Mouse (Mus musculus) liver, embryonic 15.5 days (tissue): ENCODE data around the gene Cog4. TPM values are rescaled to one million over a fixed set of nuclear protein-coding genes. Genes with fewer than 3 reads are reported as not detected.
"Not testable (repeated sequence)": the region's sequence is repeated elsewhere in the genome, so short reads cannot be mapped to it uniquely, and the experiment has no call there.

Experiments
- ATAC-seq: fragments of 200-750 bp; cut with Nextera tagmentation; 2 replicates; pipeline ENCODE4 v1.8.0; 2017; ENCODE audit warnings: moderate number of reproducible peaks, mild to moderate bottlenecking, moderate library complexity; ENCODE audit not compliant: insufficient read depth
- H3K27ac ChIP-seq: fragments of 300-500 bp; sonication (generic); replicated peaks from 2 replicates; pipeline ENCODE4 v1.5.1; 2015; ENCODE audit warnings: mild to moderate bottlenecking, inconsistent platforms
- H3K27me3 ChIP-seq: fragments of 300-500 bp; sonication (generic); 2 replicates; pipeline ENCODE4 v1.6.1; 2015; ENCODE audit warnings: mild to moderate bottlenecking, inconsistent platforms
- H3K36me3 ChIP-seq: fragments of 300-500 bp; sonication (generic); replicated peaks from 2 replicates; pipeline ENCODE4 v1.6.1; 2015; ENCODE audit warnings: moderate library complexity, mild to moderate bottlenecking, inconsistent platforms
- H3K4me1 ChIP-seq: fragments of 300-500 bp; sonication (generic); replicated peaks from 2 replicates; pipeline ENCODE4 v1.6.1; 2015; ENCODE audit warnings: inconsistent platforms
- H3K4me2 ChIP-seq: fragments of 300-500 bp; sonication (generic); 2 replicates; pipeline ENCODE4 v1.6.1; 2015; ENCODE audit warnings: moderate library complexity, mild to moderate bottlenecking, inconsistent platforms
- H3K4me3 ChIP-seq: fragments of 300-500 bp; sonication (generic); replicated peaks from 2 replicates; pipeline ENCODE4 v1.5.1; 2015; ENCODE audit warnings: mild to moderate bottlenecking, inconsistent platforms
- H3K9ac ChIP-seq: fragments of 300-500 bp; sonication (generic); 2 replicates; pipeline ENCODE4 v1.6.1; 2015; ENCODE audit warnings: moderate library complexity, mild to moderate bottlenecking, inconsistent platforms
- H3K9me3 ChIP-seq: fragments of 300-500 bp; sonication (generic); replicated peaks from 2 replicates; pipeline ENCODE4 v1.6.1; 2016; ENCODE audit warnings: inconsistent platforms
- WGBS: fragments of 180-500 bp; shearing (Covaris S2); methylation state at CpG from one replicate; pipeline ENCODE4 v1.1.7; 2015; ENCODE audit warnings: mixed read lengths; ENCODE audit not compliant: insufficient replicate concordance; 5-methylcytosine and 5-hydroxymethylcytosine counted together
- polyA plus RNA-seq: library from polyadenylated mRNA; unstranded; fragments of >200 nt; fragmentation: Nextera tagmentation; extraction: Ambion mirVana; gene quantifications from 2 replicates; pipeline ENCODE4 v1.2.1, GENCODE M21; 2015

Cog4 gene
- polyA plus RNA-seq, 1 experiment from 2014 or later, result 28.3 TPM

DNA sequence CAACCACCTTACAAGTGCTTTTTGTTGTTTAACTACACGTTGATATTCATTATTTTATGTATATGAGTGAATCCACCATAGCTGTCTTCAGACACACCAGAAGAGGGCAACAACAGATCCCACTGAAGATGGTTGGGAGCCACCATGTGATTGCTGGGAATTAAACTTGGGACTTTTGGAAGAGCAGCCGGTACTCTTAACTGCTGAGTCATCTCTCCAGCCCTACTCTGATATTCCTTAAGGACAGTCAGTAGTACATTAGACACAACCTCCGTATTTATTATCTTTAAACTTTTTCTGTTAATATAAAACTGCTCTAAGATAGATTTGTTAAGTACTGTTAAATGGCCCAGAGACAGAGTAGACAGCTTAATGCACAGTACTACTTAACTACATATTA lies 14.4 kb upstream of the Cog4 start:
- H3K4me1 ChIP-seq, result no peaks in the 10 kb centered on the region
- no peak overlapping the region for H3K4me3 ChIP-seq
- no peaks in the 10 kb centered on the region for H3K27me3 ChIP-seq
- H3K9ac ChIP-seq, result no peak overlapping the region
- WGBS, result 81% methylated on average over 3 of the region's 3 CpGs
- no peak overlapping the region for H3K4me2 ChIP-seq
- no peaks in the 10 kb centered on the region for H3K9me3 ChIP-seq
- H3K27ac ChIP-seq, result no peak overlapping the region
- H3K36me3 ChIP-seq, result peaks cover 97% of the 10 kb centered on the region
- no peak for ATAC-seq

DNA sequence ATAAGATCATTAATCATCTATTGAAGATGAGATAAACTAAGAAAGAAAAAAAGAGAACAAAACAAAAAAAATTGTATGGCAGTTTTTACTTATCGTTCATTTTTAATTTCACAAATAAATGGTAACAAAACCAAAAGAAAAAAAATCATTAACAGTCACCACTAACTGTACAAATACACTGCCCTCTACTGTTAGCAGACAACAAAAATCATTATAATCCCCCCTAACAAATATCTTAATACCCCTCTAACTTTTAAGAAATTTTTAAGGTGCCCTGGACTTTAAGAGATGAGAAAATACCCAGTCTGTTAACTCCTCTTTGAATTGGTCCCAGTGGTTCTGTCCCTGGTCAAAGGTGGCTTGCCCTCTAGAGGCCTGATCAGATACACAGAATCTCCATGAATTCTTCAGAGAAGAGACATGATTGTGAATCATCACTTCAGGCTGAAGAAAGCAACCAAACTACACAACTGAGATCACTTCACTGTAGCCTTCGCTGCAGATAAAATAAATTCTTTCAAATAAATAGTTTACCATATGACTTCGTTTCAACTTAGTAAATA lies 4.3 kb upstream of the Cog4 start:
- H3K4me1 ChIP-seq, result peaks cover 22% of the 10 kb centered on the region
- peaks cover 75% of the 10 kb centered on the region for H3K36me3 ChIP-seq
- 82% methylated on average over 3 of the region's 3 CpGs for WGBS
- no peaks in the 10 kb centered on the region for H3K27me3 ChIP-seq
- H3K27ac ChIP-seq, result no peak overlapping the region
- no peaks in the 10 kb centered on the region for H3K9me3 ChIP-seq
- H3K4me3 ChIP-seq, result no peak overlapping the region
- H3K9ac ChIP-seq, result no peak overlapping the region
- ATAC-seq, result no peak
- no peak overlapping the region for H3K4me2 ChIP-seq

DNA sequence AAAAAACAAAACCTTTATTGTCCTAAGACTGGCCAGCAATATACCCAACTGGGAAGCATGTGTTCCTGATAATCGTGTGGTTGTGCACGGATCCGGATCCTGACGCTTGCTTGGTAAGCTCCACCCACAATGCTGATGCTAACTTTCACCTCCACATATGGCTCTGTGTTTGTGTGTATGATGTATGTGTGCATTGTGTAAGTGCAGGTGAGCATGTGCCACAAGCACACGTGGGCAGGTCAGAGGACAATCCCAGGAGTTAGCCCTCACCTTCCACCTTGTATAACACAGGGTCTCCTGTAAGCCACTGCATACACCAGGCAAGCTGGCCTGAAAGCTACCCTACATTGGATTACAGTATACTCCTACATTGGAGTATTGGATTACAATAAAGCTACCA lies 3.2 kb upstream of the Cog4 start:
- no peak overlapping the region for H3K4me2 ChIP-seq
- H3K27ac ChIP-seq, result no peak overlapping the region
- no peak overlapping the region for H3K4me3 ChIP-seq
- H3K4me1 ChIP-seq, result peaks cover 30% of the 10 kb centered on the region
- peaks cover 63% of the 10 kb centered on the region for H3K36me3 ChIP-seq
- no peaks in the 10 kb centered on the region for H3K27me3 ChIP-seq
- no peak for ATAC-seq
- 70% methylated on average over 5 of the region's 5 CpGs for WGBS
- H3K9me3 ChIP-seq, result no peaks in the 10 kb centered on the region
- no peak overlapping the region for H3K9ac ChIP-seq

DNA sequence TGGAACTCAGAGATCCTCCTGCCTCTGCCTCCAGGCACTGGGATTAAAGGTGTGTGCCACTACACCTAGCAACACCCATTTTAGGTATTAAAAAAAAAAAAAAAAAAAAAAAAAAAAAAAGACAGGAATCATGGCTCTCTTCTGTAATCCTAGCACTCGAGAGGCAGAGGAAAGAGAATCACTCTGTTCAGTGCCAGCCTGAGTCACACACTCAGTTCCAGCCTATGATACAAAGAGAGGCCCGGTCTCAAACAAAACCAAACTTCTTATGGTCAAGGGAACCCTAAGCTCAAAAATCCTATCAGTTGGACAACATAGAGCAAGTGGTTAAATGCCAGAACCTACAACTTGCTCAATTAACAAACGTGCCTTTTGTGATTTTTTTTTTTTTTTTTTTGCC lies 1.5 kb upstream of the Cog4 start:
- Histone ChIP-seq H3K9me3 (no peaks in the 10 kb centered on the region), H3K4me3 (peak overlapping the region; percentile 80), H3K4me2 (peak overlapping the region; percentile 75), H3K27ac (no peak overlapping the region), H3K36me3 (peaks cover 56% of the 10 kb centered on the region), H3K4me1 (peaks cover 36% of the 10 kb centered on the region), H3K9ac (no peak overlapping the region; the same call in 1 of the 2 replicates), H3K27me3 (no peaks in the 10 kb centered on the region)
- WGBS, result 62% methylated on average over 3 of the region's 3 CpGs
- no peak for ATAC-seq

DNA sequence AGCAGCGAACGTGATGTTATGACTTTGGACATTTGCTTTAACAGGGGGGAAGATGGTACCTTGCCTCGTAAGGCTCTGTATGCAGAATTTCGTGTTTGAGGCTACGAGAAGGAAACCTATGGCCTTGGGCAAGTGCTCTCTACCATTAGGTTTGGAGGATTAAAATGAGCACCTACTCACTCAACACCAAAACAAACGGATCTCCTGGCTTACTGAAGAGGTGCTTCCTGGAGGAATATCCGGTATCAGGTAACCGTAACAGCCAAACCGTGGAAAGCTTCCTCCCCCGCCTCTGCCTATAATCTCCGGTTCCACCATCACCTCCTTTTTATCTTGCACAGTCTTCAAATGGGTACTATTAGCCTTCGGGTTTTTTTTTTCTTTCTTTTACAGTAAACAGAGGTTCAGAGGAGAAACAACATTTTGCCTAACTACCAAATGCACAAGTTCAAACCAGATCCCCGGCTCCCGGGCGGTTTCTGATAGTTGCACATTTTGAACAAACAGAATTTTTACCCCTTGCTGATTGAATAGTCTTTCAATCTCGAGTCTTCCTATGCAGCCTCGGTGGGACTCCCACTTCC lies 487 bp upstream of the Cog4 start:
- Histone ChIP-seq H3K27me3 (no peaks in the 10 kb centered on the region), H3K27ac (peak overlapping the region; percentile 85), H3K4me3 (peak overlapping the region; percentile 80), H3K4me1 (peaks cover 36% of the 10 kb centered on the region), H3K36me3 (peaks cover 56% of the 10 kb centered on the region), H3K4me2 (peak overlapping the region; percentile 75), H3K9ac (peak overlapping the region; percentile 83), H3K9me3 (no peaks in the 10 kb centered on the region)
- no peak for ATAC-seq
- 3% methylated on average over 17 of the region's 17 CpGs for WGBS

DNA sequence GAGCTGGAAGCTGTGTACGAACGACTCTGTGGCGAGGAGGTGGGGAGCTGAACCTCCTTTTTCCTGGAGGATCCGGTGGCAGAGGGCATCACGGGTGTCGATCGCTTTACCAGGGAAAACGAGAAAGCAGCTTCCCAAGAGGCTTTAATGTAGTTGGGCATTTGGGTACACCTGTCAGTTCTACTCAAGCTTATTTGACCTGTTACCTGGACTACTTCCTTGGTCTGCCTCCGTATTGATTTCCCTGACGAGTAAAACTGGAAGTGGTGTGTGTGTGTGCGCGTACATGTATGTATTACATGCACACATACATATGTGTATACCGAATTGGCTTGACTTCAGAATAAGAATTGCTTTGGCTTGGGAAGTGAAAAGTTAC lies 760 bp downstream of the Cog4 start:
- Histone ChIP-seq H3K4me3 (peak overlapping the region; percentile 80), H3K4me2 (peak overlapping the region; percentile 75), H3K9me3 (no peaks in the 10 kb centered on the region), H3K27ac (peak overlapping the region; percentile 85), H3K27me3 (no peaks in the 10 kb centered on the region), H3K36me3 (peaks cover 58% of the 10 kb centered on the region), H3K4me1 (peaks cover 36% of the 10 kb centered on the region), H3K9ac (peak overlapping the region; percentile 78)
- WGBS, result under 1% methylated on average over 13 of the region's 13 CpGs
- peak; percentile 26; the same call in 1 of the 2 replicates for ATAC-seq

DNA sequence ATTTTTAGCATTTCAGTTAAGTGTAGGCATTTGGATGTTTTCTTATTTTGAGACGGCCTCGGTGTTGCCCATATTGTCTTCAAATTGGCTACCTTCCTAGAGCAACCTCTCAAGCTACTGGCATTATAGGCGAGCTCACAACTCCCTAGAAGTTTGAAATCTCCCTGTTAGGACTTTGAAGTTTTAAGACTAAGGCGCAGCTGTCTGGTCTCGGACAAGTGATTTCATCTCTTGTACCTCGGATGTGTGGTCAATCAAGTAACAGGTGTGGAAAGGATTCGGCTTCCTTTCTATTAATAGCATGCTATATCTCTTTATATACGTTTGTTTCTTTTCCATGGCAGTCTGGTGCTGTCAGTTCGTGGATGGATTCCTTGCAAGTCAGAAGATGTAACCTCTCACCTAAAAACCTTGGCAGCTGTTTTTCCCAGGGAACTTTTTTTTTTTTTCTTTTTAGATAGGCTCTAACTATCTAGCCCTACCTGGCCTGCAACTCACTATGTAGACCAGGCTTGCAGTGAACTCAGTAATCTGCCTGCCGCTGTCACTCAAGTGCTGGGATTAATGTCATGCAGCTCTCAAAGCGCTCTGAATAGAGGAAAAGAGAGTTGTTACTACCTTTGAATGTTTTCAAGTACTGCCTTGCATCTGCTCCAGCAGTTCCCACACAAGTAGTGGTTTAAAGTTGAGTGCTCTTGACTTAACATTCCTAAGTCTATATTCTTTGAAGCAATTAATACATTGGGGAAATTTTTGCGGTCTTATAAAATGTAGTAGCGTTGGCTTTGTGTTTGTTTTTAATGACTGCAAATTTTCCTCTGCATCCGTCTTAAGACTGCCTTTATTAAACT lies 1.5 kb downstream of the Cog4 start:
- peak overlapping the region; percentile 78 for H3K9ac ChIP-seq
- peaks cover 58% of the 10 kb centered on the region for H3K36me3 ChIP-seq
- no peak overlapping the region; the same call in 1 of the 2 replicates for H3K27ac ChIP-seq
- peak overlapping the region; percentile 75 for H3K4me2 ChIP-seq
- 43% methylated on average over 14 of the region's 14 CpGs for WGBS
- no peaks in the 10 kb centered on the region for H3K27me3 ChIP-seq
- peak overlapping the region; percentile 80 for H3K4me3 ChIP-seq
- ATAC-seq, result no peak
- H3K9me3 ChIP-seq, result no peaks in the 10 kb centered on the region
- peaks cover 36% of the 10 kb centered on the region for H3K4me1 ChIP-seq

DNA sequence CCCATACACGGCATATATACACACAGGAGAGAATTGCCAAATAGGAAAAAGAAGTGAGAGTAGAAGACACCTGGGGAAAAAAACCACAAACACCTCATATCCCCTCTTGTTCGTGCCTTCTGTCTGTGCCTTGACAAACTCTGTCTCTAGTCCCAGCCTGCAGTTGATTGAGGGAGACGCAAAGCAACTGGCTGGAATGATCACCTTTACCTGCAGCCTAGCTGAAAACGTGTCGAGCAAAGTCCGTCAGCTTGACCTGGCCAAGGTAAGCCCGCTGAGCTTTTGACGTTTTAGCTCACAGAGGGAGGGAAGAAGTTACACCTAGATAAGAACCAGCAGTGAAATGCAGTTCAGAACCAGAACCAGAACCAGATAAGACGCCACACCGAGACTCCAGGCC lies 4.8 kb downstream of the Cog4 start:
- Histone ChIP-seq H3K27me3 (no peaks in the 10 kb centered on the region), H3K27ac (no peak overlapping the region), H3K9me3 (no peaks in the 10 kb centered on the region), H3K9ac (no peak overlapping the region), H3K4me3 (no peak overlapping the region), H3K4me1 (peaks cover 14% of the 10 kb centered on the region), H3K4me2 (no peak overlapping the region), H3K36me3 (peaks cover 73% of the 10 kb centered on the region)
- 85% methylated on average over 10 of the region's 10 CpGs for WGBS
- no peak for ATAC-seq

DNA sequence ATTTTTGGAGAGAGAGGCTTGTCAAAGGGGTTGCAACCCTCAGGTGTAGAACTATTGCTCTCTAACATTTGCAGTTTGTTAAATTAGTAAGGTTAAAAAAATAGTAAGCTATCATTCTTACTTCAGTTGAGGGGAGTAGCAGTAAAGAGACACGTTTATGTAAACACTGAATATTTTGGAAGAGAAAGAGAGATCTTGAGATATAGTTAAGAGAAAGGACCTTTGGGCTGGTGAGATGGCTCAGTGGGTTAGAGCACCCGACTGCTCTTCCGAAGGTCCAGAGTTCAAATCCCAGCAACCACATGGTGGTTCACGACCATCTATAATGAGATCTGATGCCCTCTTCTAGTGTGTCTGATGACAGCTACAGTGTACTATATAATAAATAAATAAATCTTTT lies 9.7 kb downstream of the Cog4 start:
- H3K4me3 ChIP-seq, H3K4me1 ChIP-seq, H3K4me2 ChIP-seq, ATAC-seq, H3K27me3 ChIP-seq, H3K27ac ChIP-seq, H3K9ac ChIP-seq, H3K9me3 ChIP-seq: not testable (repeated sequence)
- H3K36me3 ChIP-seq, result peaks cover 97% of the 10 kb centered on the region
- 79% methylated on average over 4 of the region's 4 CpGs for WGBS

DNA sequence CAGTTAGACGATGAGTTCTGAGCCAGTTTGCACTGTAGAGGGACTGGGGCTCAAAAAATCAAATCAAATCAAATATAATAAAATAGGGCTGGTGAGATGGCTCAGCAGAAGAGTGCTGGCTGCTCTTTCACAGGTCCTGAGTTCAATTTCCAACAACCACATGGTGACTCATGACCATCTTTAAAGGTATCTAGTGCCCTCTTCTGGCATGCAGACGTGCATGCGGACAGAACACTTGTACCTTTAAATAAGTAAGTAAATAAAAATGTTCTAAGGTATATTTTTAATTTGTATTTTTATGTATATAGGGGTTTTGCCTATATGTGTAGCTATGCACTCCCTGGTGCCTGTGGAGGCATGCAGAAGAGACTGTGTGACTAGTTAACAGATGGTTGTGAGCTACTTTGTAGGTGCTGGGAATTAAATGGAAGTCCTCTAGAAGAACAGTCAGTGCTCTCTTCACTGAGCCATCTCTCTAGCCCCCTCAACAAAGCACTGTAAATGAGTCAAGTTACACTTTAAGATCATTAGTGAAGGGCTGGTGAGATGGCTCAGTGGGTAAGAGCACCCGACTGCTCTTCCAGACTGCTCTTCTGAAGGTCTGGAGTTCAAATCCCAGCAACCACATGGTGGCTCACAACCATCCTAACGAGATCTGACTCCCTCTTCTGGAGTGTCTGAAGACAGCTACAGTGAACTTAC lies 10.5 kb downstream of the Cog4 start:
- Histone ChIP-seq H3K4me1 (no peaks in the 10 kb centered on the region), H3K36me3 (peaks cover 96% of the 10 kb centered on the region), H3K27ac (no peak overlapping the region), H3K27me3 (no peaks in the 10 kb centered on the region), H3K4me2 (no peak overlapping the region), H3K4me3 (no peak overlapping the region), H3K9me3 (no peaks in the 10 kb centered on the region), H3K9ac (no peak overlapping the region)
- WGBS, result 77% methylated on average over 5 of the region's 5 CpGs
- no peak for ATAC-seq
